Mouse (Mus musculus) kidney, postnatal 25 days (tissue): ENCODE measurements around the gene St13.

Experiments
- DNase-seq, 2 experiments: peaks; one replicate each; pipeline ENCODE4 v3.0.0; 2021; ENCODE audit warnings: mixed read lengths in 2 of 2

Gene St13

DNA sequence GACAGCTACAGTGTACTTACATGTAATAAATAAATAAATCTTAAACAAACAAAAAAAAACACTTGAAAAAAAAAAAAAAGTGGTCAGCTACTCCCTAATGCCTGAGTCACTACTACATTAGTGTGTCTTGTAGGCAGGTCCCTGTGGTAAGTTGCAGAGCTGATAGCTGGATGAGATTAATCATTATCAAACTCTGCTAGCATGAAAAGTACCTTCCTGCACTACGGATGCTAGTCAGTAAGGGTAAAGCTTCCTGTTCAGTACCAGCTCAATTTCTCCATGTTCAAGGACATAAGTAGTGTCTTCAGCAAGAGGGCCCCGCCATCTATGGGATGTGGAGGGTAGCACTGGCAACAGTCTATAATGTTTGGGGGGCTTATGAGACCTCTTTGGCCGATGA lies 85.9 kb downstream of the St13 start:
- no peak for DNase-seq
